Mouse (Mus musculus): ENCODE data around the gene Alppl2. TPM values are rescaled to one million over a fixed set of nuclear protein-coding genes. Genes with fewer than 3 reads are reported as not detected.

Alppl2 gene
- polyA plus RNA-seq, 1 experiment from 2014 or later, result not detected

Other genes starting within 250 kb of the Alppl2 start
- gene Alpi, start 11.7 kb upstream of the Alppl2 start, polyA plus RNA-seq (2015; fragmentation: Nextera tagmentation; extraction: Ambion mirVana), result not detected in 2 replicates
- gene Akp3, start 35.0 kb upstream of the Alppl2 start, polyA plus RNA-seq (2015; fragmentation: Nextera tagmentation; extraction: Ambion mirVana), result not detected in 2 replicates
- gene Ecel1, start 66.6 kb upstream of the Alppl2 start, polyA plus RNA-seq (2015; fragmentation: Nextera tagmentation; extraction: Ambion mirVana), result 13.4 and 25.3 TPM in 2 replicates
- gene Prss56, start 93.4 kb upstream of the Alppl2 start, polyA plus RNA-seq (2015; fragmentation: Nextera tagmentation; extraction: Ambion mirVana), result 2.8 and 3.1 TPM in 2 replicates
- gene Chrnd, start 100.7 kb upstream of the Alppl2 start, polyA plus RNA-seq (2015; fragmentation: Nextera tagmentation; extraction: Ambion mirVana), result not detected in 2 replicates
- not detected in 2 replicates for gene Chrng, start 114.7 kb upstream of the Alppl2 start, polyA plus RNA-seq (2015; fragmentation: Nextera tagmentation; extraction: Ambion mirVana)
- 88.1 and 93.6 TPM in 2 replicates for gene Eif4e2, start 124.0 kb upstream of the Alppl2 start, polyA plus RNA-seq (2015; fragmentation: Nextera tagmentation; extraction: Ambion mirVana)
- gene Efhd1, start 174.4 kb upstream of the Alppl2 start, polyA plus RNA-seq (2015; fragmentation: Nextera tagmentation; extraction: Ambion mirVana), result 0.66 and 1.4 TPM in 2 replicates
- 70.1 and 70.2 TPM in 2 replicates for gene Gigyf2, start 237.1 kb upstream of the Alppl2 start, polyA plus RNA-seq (2015; fragmentation: Nextera tagmentation; extraction: Ambion mirVana)

Data from forebrain, embryonic 16.5 days (tissue).